Mouse (Mus musculus): ENCODE results near the gene Srrm4. TPM values are rescaled to one million over a fixed set of nuclear protein-coding genes. Genes with fewer than 3 reads are reported as not detected.

The Srrm4 gene
- polyA plus RNA-seq (2015; fragmentation: Nextera tagmentation; extraction: Ambion mirVana): 0.17 and 0.27 TPM in 2 replicates

GRCm38 (mm10) chr5:116591346-116592048 lies at the start of gene Srrm4:
Srrm4 (minus strand) TSS chr5:116591817.
- Histone ChIP-seq H3K9ac (replicated peaks; ENCODE audit: low read depth) (no peak within 1 kb of the TSS), H3K4me2 (replicated peaks; ENCODE audit: low read depth, low read length) (no peak within 1 kb of the TSS), H3K9me3 (ENCODE audit: low read length) (no peaks in the 10 kb centered on the region), H3K4me3 (ENCODE audit: low read depth, low read length) (no peak within 1 kb of the TSS), H3K4me1 (ENCODE audit: insufficient read depth, low read depth, low read length) (no peaks in the 10 kb centered on the region), H3K27me3 (replicated peaks; ENCODE audit: insufficient read depth, low read length) (peaks cover 22% of the 10 kb centered on the region), H3K36me3 (ENCODE audit: insufficient read depth, low read length) (no peaks in the 10 kb centered on the region), H3K27ac (ENCODE audit: low read length) (no peak within 1 kb of the TSS)
- no peak for TF ChIP-seq CTCF (IDR thresholded peaks at IDR 0.05)
- no peak for TF ChIP-seq EP300 (IDR thresholded peaks at IDR 0.05)
- ATAC-seq: peak; percentile 11; the same call in 1 of the 2 replicates
- 1% methylated on average over 49 of the region's 53 CpGs for WGBS
- DNase-seq (ENCODE audit: low spot score): peak; percentile 21

GRCm38 (mm10) chr5:116592801-116593430 lies 1.3 kb upstream of the Srrm4 start:
- Histone ChIP-seq H3K9ac (replicated peaks; ENCODE audit: low read depth) (no peak overlapping the region), H3K27me3 (replicated peaks; ENCODE audit: insufficient read depth, low read length) (peaks cover 22% of the 10 kb centered on the region), H3K4me2 (replicated peaks; ENCODE audit: low read depth, low read length) (no peak overlapping the region), H3K4me1 (ENCODE audit: insufficient read depth, low read depth, low read length) (no peaks in the 10 kb centered on the region), H3K9me3 (ENCODE audit: low read length) (no peaks in the 10 kb centered on the region), H3K4me3 (ENCODE audit: low read depth, low read length) (no peak overlapping the region), H3K36me3 (ENCODE audit: insufficient read depth, low read length) (no peaks in the 10 kb centered on the region), H3K27ac (ENCODE audit: low read length) (no peak overlapping the region)
- peak; percentile 42 for DNase-seq (ENCODE audit: low spot score)
- no peak for ATAC-seq
- 2% methylated on average over 12 of the region's 12 CpGs for WGBS
- TF ChIP-seq EP300 (IDR thresholded peaks at IDR 0.05): no peak
- peak; percentile 70 for TF ChIP-seq CTCF (IDR thresholded peaks at IDR 0.05)

GRCm38 (mm10) chr5:116592049-116592800 lies 608 bp upstream of the Srrm4 start:
- peaks cover 22% of the 10 kb centered on the region for H3K27me3 ChIP-seq (replicated peaks; ENCODE audit: insufficient read depth, low read length)
- TF ChIP-seq EP300 (IDR thresholded peaks at IDR 0.05) (no peak), CTCF (IDR thresholded peaks at IDR 0.05) (no peak)
- H3K4me3 ChIP-seq (ENCODE audit: low read depth, low read length): no peak overlapping the region
- WGBS: 3% methylated on average over 32 of the region's 32 CpGs
- no peaks in the 10 kb centered on the region for H3K9me3 ChIP-seq (ENCODE audit: low read length)
- ATAC-seq (no peak), DNase-seq (ENCODE audit: low spot score) (no peak)
- no peak overlapping the region for H3K9ac ChIP-seq (replicated peaks; ENCODE audit: low read depth)
- no peak overlapping the region for H3K4me2 ChIP-seq (replicated peaks; ENCODE audit: low read depth, low read length)
- H3K27ac ChIP-seq (ENCODE audit: low read length): no peak overlapping the region
- H3K4me1 ChIP-seq (ENCODE audit: insufficient read depth, low read depth, low read length): no peaks in the 10 kb centered on the region
- no peaks in the 10 kb centered on the region for H3K36me3 ChIP-seq (ENCODE audit: insufficient read depth, low read length)

- Histone ChIP-seq H3K4me2 (replicated peaks; ENCODE audit: low read depth, low read length) (no peak overlapping the region), H3K36me3 (ENCODE audit: insufficient read depth, low read length) (no peaks in the 10 kb centered on the region), H3K27ac (ENCODE audit: low read length) (no peak overlapping the region), H3K9ac (replicated peaks; ENCODE audit: low read depth) (no peak overlapping the region), H3K27me3 (replicated peaks; ENCODE audit: insufficient read depth, low read length) (peaks cover 22% of the 10 kb centered on the region), H3K4me3 (ENCODE audit: low read depth, low read length) (no peak overlapping the region), H3K9me3 (ENCODE audit: low read length) (no peaks in the 10 kb centered on the region), H3K4me1 (ENCODE audit: insufficient read depth, low read depth, low read length) (no peaks in the 10 kb centered on the region)
- TF ChIP-seq EP300 (IDR thresholded peaks at IDR 0.05) (no peak), CTCF (IDR thresholded peaks at IDR 0.05) (no peak)
- WGBS: 11% methylated on average over 10 of the region's 10 CpGs
- ATAC-seq: no peak
- no peak for DNase-seq (ENCODE audit: low spot score)
These were observed 919 bp downstream of the Srrm4 start for GRCm38 (mm10) chr5:116590698-116591097.

- WGBS: 77% methylated on average over 8 of the region's 8 CpGs
- H3K9me3 ChIP-seq (ENCODE audit: low read length): no peaks in the 10 kb centered on the region
- H3K4me2 ChIP-seq (replicated peaks; ENCODE audit: low read depth, low read length): no peak overlapping the region
- DNase-seq (ENCODE audit: low spot score) (no peak), ATAC-seq (no peak)
- H3K4me3 ChIP-seq (ENCODE audit: low read depth, low read length): no peak overlapping the region
- H3K36me3 ChIP-seq (ENCODE audit: insufficient read depth, low read length): no peaks in the 10 kb centered on the region
- no peak overlapping the region for H3K27ac ChIP-seq (ENCODE audit: low read length)
- TF ChIP-seq EP300 (IDR thresholded peaks at IDR 0.05) (no peak), CTCF (IDR thresholded peaks at IDR 0.05) (no peak)
- peaks cover 22% of the 10 kb centered on the region for H3K27me3 ChIP-seq (replicated peaks; ENCODE audit: insufficient read depth, low read length)
- no peak overlapping the region for H3K9ac ChIP-seq (replicated peaks; ENCODE audit: low read depth)
- no peaks in the 10 kb centered on the region for H3K4me1 ChIP-seq (ENCODE audit: insufficient read depth, low read depth, low read length)
These were observed 2.0 kb downstream of the Srrm4 start for GRCm38 (mm10) chr5:116589631-116590030.

- H3K9ac ChIP-seq (replicated peaks; ENCODE audit: low read depth): no peak overlapping the region
- H3K4me2 ChIP-seq (replicated peaks; ENCODE audit: low read depth, low read length): no peak overlapping the region
- no peak overlapping the region for H3K4me3 ChIP-seq (ENCODE audit: low read depth, low read length)
- ATAC-seq: no peak
- no peak for DNase-seq (ENCODE audit: low spot score)
- no peak overlapping the region for H3K27ac ChIP-seq (ENCODE audit: low read length)
- 50% methylated on average over 10 of the region's 10 CpGs for WGBS
- no peak for TF ChIP-seq CTCF (IDR thresholded peaks at IDR 0.05)
- TF ChIP-seq EP300 (IDR thresholded peaks at IDR 0.05): no peak
- no peaks in the 10 kb centered on the region for H3K4me1 ChIP-seq (ENCODE audit: insufficient read depth, low read depth, low read length)
- no peaks in the 10 kb centered on the region for H3K9me3 ChIP-seq (ENCODE audit: low read length)
- no peaks in the 10 kb centered on the region for H3K36me3 ChIP-seq (ENCODE audit: insufficient read depth, low read length)
- peaks cover 22% of the 10 kb centered on the region for H3K27me3 ChIP-seq (replicated peaks; ENCODE audit: insufficient read depth, low read length)
These were observed 2.8 kb downstream of the Srrm4 start for GRCm38 (mm10) chr5:116588836-116589235.

Data from lung, postnatal 0 days (tissue).